Mouse (Mus musculus): ENCODE data around the gene Sorcs3.

GRCm38 (mm10) chr19:48244036-48244435 lies 38.2 kb downstream of the Sorcs3 start:
- TF ChIP-seq POLR2A (IDR thresholded peaks at IDR 0.05; ENCODE audit: borderline replicate concordance, control insufficient read depth, low read depth, low read length): no peak
- TF ChIP-seq CTCF (IDR thresholded peaks at IDR 0.05; ENCODE audit: control insufficient read depth, insufficient read depth, low read length): no peak
